Mouse (Mus musculus) heart, postnatal 0 days (tissue): ENCODE results near the gene Tent5b.

Experiments used
- CTCF ChIP-seq: IDR thresholded peaks from 2 replicates; pipeline ENCODE4 v1.5.1; 2016; ENCODE audit warnings: antibody characterized with exemption, control low read depth, low read depth
- EP300 ChIP-seq: IDR thresholded peaks from 2 replicates; pipeline ENCODE4 v1.6.1; 2016; ENCODE audit warnings: antibody characterized with exemption, low read depth

GRCm38 (mm10) chr4:133479458-133480184, at the start of gene Tent5b:
- TF ChIP-seq CTCF: peak; percentile 96
- TF ChIP-seq EP300: 0 out of 2 replicates have a peak, but pooled peaks have one; percentile 30
